Mouse (Mus musculus) ES-Bruce4 (cell line): ENCODE data around the gene Dolk. TPM values are rescaled to one million over a fixed set of nuclear protein-coding genes. Genes with fewer than 3 reads are reported as not detected.

Experiments used
- H3K27ac ChIP-seq: 2 replicates; pipeline ENCODE4 v1.5.1; 2012; ENCODE audit warnings: low read length, inconsistent platforms; ENCODE audit not compliant: insufficient read depth
- H3K27me3 ChIP-seq: 2 replicates; pipeline ENCODE4 v1.6.1; 2012; ENCODE audit warnings: mild to moderate bottlenecking, low read length, inconsistent platforms; ENCODE audit not compliant: control insufficient read depth, poor library complexity, insufficient read depth, severe bottlenecking
- H3K36me3 ChIP-seq: 2 replicates; pipeline ENCODE4 v1.6.1; 2012; ENCODE audit warnings: inconsistent platforms, mild to moderate bottlenecking, low read length, moderate library complexity; ENCODE audit not compliant: control insufficient read depth, poor library complexity, insufficient read depth, severe bottlenecking
- H3K4me1 ChIP-seq: one replicate; pipeline ENCODE4 v1.8.1; 2011; ENCODE audit warnings: low read length; ENCODE audit not compliant: control insufficient read depth, insufficient read depth
- H3K4me3 ChIP-seq: 2 replicates; pipeline ENCODE4 v1.5.1; 2011; ENCODE audit warnings: low read depth, mild to moderate bottlenecking, low read length
- H3K9ac ChIP-seq: 2 replicates; pipeline ENCODE4 v1.6.1; 2012; ENCODE audit warnings: low read depth, mild to moderate bottlenecking, inconsistent platforms; ENCODE audit not compliant: poor library complexity, severe bottlenecking
- H3K9me3 ChIP-seq: replicated peaks from 2 replicates; pipeline ENCODE4 v1.6.1; 2012; ENCODE audit warnings: mild to moderate bottlenecking, low read length, inconsistent platforms; ENCODE audit not compliant: control insufficient read depth, poor library complexity, insufficient read depth, severe bottlenecking
- CTCF ChIP-seq: IDR thresholded peaks from one replicate; pipeline ENCODE4 v1.8.1; 2011; ENCODE audit warnings: low read depth, low read length
- EP300 ChIP-seq: IDR thresholded peaks from 2 replicates; pipeline ENCODE4 v1.6.1; 2011; ENCODE audit warnings: low read depth, low read length; ENCODE audit not compliant: insufficient read depth
- POLR2A ChIP-seq: IDR thresholded peaks from one replicate; pipeline ENCODE4 v1.8.1; 2011; ENCODE audit warnings: low read length; ENCODE audit not compliant: insufficient read depth
- polyA plus RNA-seq: library from polyadenylated mRNA; stranded (reverse); fragments of >200 nt; gene quantifications from 2 replicates; pipeline ENCODE4 v1.2.4, GENCODE M21; 2011; ENCODE audit warnings: low read depth; ENCODE audit not compliant: missing spikeins, insufficient read depth, insufficient read length

Dolk gene
- polyA plus RNA-seq, 1 experiment: 3.4 TPM

- Histone ChIP-seq H3K27me3 (no peaks in the 10 kb centered on the region), H3K9ac (no peak overlapping the region), H3K4me3 (0 out of 2 replicates have a peak overlapping the region, but pooled peaks have one; percentile 2), H3K27ac (no peak overlapping the region), H3K9me3 (no peaks in the 10 kb centered on the region), H3K4me1 (peaks cover 5% of the 10 kb centered on the region), H3K36me3 (peaks cover 6% of the 10 kb centered on the region; the same call in 1 of the 2 replicates)
- TF ChIP-seq CTCF: no peak
- TF ChIP-seq EP300: no peak
- no peak for TF ChIP-seq POLR2A
Measured at GRCm38 (mm10) chr2:30256616-30257350, 29.4 kb downstream of the Dolk start.

GRCm38 (mm10) chr2:30255631-30256395, 30.3 kb downstream of the Dolk start:
- no peak overlapping the region for H3K9ac ChIP-seq
- no peak overlapping the region for H3K4me3 ChIP-seq
- TF ChIP-seq EP300 (no peak), POLR2A (no peak), CTCF (no peak)
- peaks cover 5% of the 10 kb centered on the region for H3K4me1 ChIP-seq
- no peaks in the 10 kb centered on the region for H3K27me3 ChIP-seq
- no peaks in the 10 kb centered on the region for H3K9me3 ChIP-seq
- H3K36me3 ChIP-seq: peaks cover 6% of the 10 kb centered on the region; the same call in 1 of the 2 replicates
- no peak overlapping the region for H3K27ac ChIP-seq

- Histone ChIP-seq H3K9me3 (no peaks in the 10 kb centered on the region), H3K4me3 (no peak overlapping the region), H3K27ac (no peak overlapping the region), H3K27me3 (no peaks in the 10 kb centered on the region), H3K36me3 (peaks cover 6% of the 10 kb centered on the region; the same call in 1 of the 2 replicates), H3K9ac (no peak overlapping the region), H3K4me1 (peaks cover 6% of the 10 kb centered on the region)
- no peak for TF ChIP-seq CTCF
Measured at GRCm38 (mm10) chr2:30253809-30254208, 32.3 kb downstream of the Dolk start.

- no peak overlapping the region for H3K4me3 ChIP-seq
- H3K4me1 ChIP-seq: peaks cover 4% of the 10 kb centered on the region
- H3K27me3 ChIP-seq: no peaks in the 10 kb centered on the region
- H3K36me3 ChIP-seq: peaks cover 6% of the 10 kb centered on the region; the same call in 1 of the 2 replicates
- no peak overlapping the region for H3K9ac ChIP-seq
- no peaks in the 10 kb centered on the region for H3K9me3 ChIP-seq
- peak overlapping the region; percentile 76 for H3K27ac ChIP-seq
- TF ChIP-seq CTCF: no peak
- no peak for TF ChIP-seq EP300
- TF ChIP-seq POLR2A: no peak
Measured at GRCm38 (mm10) chr2:30252521-30252920, 33.6 kb downstream of the Dolk start.

GRCm38 (mm10) chr2:30251417-30252104, 34.6 kb downstream of the Dolk start:
- Histone ChIP-seq H3K9ac (no peak overlapping the region), H3K4me1 (peaks cover 4% of the 10 kb centered on the region), H3K36me3 (0 out of 2 replicates have a peak, but pooled peaks cover 3% of the 10 kb centered on the region), H3K9me3 (no peaks in the 10 kb centered on the region), H3K4me3 (no peak overlapping the region), H3K27me3 (no peaks in the 10 kb centered on the region), H3K27ac (peak overlapping the region; percentile 76)
- TF ChIP-seq EP300: peak; percentile 81
- no peak for TF ChIP-seq POLR2A
- no peak for TF ChIP-seq CTCF
